Mouse (Mus musculus): ENCODE data around the gene Ralgapa2. TPM values are rescaled to one million over a fixed set of nuclear protein-coding genes. Genes with fewer than 3 reads are reported as not detected.

The Ralgapa2 gene
- 0.01 and 0.13 TPM in 2 replicates for polyA plus RNA-seq (2012)

DNA sequence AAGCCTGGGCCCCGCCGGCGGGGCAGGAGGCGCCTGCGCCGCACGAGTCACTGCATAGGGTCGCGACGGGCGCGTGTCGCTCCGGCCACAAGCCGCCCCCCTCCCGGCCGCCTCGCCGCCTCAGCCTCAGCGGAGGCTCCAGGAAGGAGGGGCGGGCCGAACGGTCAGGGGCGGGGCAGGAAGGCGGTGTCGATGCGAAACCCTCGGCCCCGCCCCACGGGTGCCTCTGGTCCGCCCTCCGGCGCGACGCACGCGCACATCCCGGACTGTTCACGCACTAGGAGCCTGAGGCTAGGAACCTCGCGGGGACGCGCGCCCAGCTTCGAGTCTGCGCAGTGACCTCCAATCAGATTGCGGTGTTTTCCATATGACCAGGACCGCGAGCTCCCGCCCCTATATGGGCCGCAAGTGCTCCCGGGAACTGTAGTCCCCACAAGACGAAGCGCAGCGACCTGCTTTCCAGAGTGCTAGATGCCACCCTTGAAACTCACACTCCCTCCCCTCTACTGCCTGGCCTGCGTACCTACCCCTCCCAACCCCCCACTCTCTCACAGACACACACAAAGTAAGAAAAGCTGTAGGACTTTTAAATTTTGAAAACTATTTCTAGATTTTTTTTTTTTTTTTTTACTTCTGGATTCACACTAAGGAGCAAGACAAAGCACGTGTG, at the start of gene Ralgapa2:
TSS of gene Ralgapa2 (minus strand) at position 434 of the 670 bp plus-strand sequence.
- H3K9me3 ChIP-seq (ENCODE audit: control insufficient read depth, low read length): no peaks in the 10 kb centered on the region
- H3K4me1 ChIP-seq (ENCODE audit: control insufficient read depth): peaks cover 22% of the 10 kb centered on the region
- no peaks in the 10 kb centered on the region for H3K27me3 ChIP-seq (ENCODE audit: control insufficient read depth)
- TF ChIP-seq TAL1 (IDR thresholded peaks at IDR 0.05; ENCODE audit: low read length): no peak
- TF ChIP-seq GATA1 (IDR thresholded peaks at IDR 0.05; ENCODE audit: low read length): no peak
- peak within 1 kb of the TSS; percentile 92 for H3K4me3 ChIP-seq (replicated peaks)
- no peaks in the 10 kb centered on the region for H3K36me3 ChIP-seq (ENCODE audit: control insufficient read depth)

DNA sequence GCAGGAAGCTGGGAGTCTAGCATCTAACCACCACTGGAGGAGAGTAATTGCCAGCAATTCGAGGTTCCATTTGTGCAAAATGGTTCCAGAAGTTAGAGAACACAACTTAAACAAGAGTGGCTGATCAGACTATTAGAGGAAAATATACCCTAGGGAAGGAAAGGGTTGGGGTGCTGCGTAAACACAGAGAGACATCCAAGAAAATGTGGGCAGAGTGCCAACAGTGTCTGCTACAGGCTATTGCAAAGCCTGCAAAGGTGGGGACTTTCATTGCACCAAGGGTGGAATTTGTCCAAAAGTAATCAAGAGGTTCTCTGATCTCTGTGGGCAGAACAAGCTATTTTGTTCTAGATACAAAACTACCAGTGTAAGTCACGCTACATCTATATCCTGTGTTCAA, 49.4 kb upstream of the Ralgapa2 start:
- H3K9me3 ChIP-seq (ENCODE audit: control insufficient read depth, low read length): no peaks in the 10 kb centered on the region
- H3K27me3 ChIP-seq (ENCODE audit: control insufficient read depth): no peaks in the 10 kb centered on the region
- TF ChIP-seq TAL1 (IDR thresholded peaks at IDR 0.05; ENCODE audit: low read length) (no peak), GATA1 (IDR thresholded peaks at IDR 0.05; ENCODE audit: low read length) (no peak)
- no peak overlapping the region for H3K4me3 ChIP-seq (replicated peaks)
- H3K4me1 ChIP-seq (ENCODE audit: control insufficient read depth): no peaks in the 10 kb centered on the region
- H3K36me3 ChIP-seq (ENCODE audit: control insufficient read depth): no peaks in the 10 kb centered on the region

GRCm38 (mm10) chr2:146560633-146561043, 48.5 kb upstream of the Ralgapa2 start:
- TF ChIP-seq GATA1 (IDR thresholded peaks at IDR 0.05; ENCODE audit: low read length) (no peak), TAL1 (IDR thresholded peaks at IDR 0.05; ENCODE audit: low read length) (no peak)
- no peaks in the 10 kb centered on the region for H3K9me3 ChIP-seq (ENCODE audit: control insufficient read depth, low read length)

DNA sequence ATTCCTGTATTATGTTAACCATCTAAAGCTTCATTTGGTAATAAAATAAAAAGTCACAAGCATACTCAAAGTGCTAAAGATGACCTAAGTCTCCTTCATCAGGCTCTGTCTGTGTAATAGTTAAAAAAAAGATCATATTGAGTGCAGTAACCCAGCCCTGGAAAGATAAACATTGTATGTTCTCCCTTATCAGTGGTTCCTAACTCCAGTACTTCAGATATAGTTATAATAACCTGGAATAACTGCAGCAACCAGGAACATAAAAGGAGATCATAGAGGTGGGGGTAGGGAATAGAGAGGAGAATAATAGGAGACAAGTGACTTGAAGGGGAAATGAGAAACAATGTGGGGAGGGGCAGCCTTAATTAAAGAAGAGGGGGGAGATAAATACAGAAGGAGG, 44.0 kb upstream of the Ralgapa2 start:
- TF ChIP-seq GATA1 (IDR thresholded peaks at IDR 0.05; ENCODE audit: low read length) (no peak), TAL1 (IDR thresholded peaks at IDR 0.05; ENCODE audit: low read length) (no peak)
- H3K9me3 ChIP-seq (ENCODE audit: control insufficient read depth, low read length): no peaks in the 10 kb centered on the region
- no peaks in the 10 kb centered on the region for H3K36me3 ChIP-seq (ENCODE audit: control insufficient read depth)
- no peak overlapping the region for H3K4me3 ChIP-seq (replicated peaks)
- no peaks in the 10 kb centered on the region for H3K4me1 ChIP-seq (ENCODE audit: control insufficient read depth)
- no peaks in the 10 kb centered on the region for H3K27me3 ChIP-seq (ENCODE audit: control insufficient read depth)

More at GRCm38 (mm10) chr2:146560633-146561043, 48.5 kb upstream of the Ralgapa2 start:
- Histone ChIP-seq H3K4me1 (ENCODE audit: control insufficient read depth) (no peaks in the 10 kb centered on the region), H3K27me3 (ENCODE audit: control insufficient read depth) (no peaks in the 10 kb centered on the region), H3K4me3 (replicated peaks) (no peak overlapping the region), H3K36me3 (ENCODE audit: control insufficient read depth) (no peaks in the 10 kb centered on the region)

DNA sequence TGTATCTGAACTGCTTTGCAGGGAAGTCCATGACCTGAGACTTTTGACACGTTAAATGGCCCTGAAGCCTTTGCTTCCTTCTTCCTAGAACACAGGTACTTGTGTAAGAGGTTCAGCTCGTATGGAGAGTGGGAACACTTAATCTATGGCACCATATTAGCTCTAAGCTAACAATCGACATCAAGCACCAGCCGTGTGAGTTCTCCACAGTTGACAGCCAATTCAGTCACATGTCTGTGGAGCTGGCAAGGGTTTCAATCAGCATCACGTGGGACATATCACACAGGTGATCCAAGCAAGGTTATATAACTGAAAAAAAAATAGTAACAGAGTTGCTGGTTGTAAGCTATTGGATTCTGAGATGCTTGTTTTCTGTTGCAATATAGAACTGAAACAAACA, 43.2 kb upstream of the Ralgapa2 start:
- H3K4me3 ChIP-seq (replicated peaks): no peak overlapping the region

DNA sequence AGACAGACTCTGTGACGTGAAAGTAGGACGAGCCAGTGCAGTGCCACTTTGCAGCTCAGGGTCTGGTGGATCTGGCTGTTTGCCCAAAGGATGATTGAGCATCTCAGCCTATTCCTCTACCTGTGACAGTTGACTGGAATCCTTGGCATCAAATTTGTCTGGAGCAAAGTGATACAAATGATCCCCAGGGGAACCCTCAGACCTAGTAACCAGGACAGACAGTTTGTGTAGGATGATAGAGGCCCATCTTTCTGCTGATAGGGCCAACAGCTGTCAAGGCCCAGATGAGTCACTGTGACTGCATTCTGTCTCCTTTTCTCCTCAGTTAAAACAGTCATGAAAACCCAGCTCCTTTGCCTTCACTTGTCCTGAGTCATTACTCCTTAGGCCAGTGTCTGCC, 41.6 kb upstream of the Ralgapa2 start:
- Histone ChIP-seq H3K4me3 (replicated peaks) (no peak overlapping the region), H3K9me3 (ENCODE audit: control insufficient read depth, low read length) (no peaks in the 10 kb centered on the region), H3K36me3 (ENCODE audit: control insufficient read depth) (no peaks in the 10 kb centered on the region), H3K4me1 (ENCODE audit: control insufficient read depth) (no peaks in the 10 kb centered on the region), H3K27me3 (ENCODE audit: control insufficient read depth) (no peaks in the 10 kb centered on the region)
- TF ChIP-seq GATA1 (IDR thresholded peaks at IDR 0.05; ENCODE audit: low read length) (no peak), TAL1 (IDR thresholded peaks at IDR 0.05; ENCODE audit: low read length) (no peak)

More for the DNA sequence above, 43.2 kb upstream of the Ralgapa2 start:
- Histone ChIP-seq H3K27me3 (ENCODE audit: control insufficient read depth) (no peaks in the 10 kb centered on the region), H3K36me3 (ENCODE audit: control insufficient read depth) (no peaks in the 10 kb centered on the region), H3K9me3 (ENCODE audit: control insufficient read depth, low read length) (no peaks in the 10 kb centered on the region), H3K4me1 (ENCODE audit: control insufficient read depth) (no peaks in the 10 kb centered on the region)
- TF ChIP-seq GATA1 (IDR thresholded peaks at IDR 0.05; ENCODE audit: low read length) (no peak), TAL1 (IDR thresholded peaks at IDR 0.05; ENCODE audit: low read length) (no peak)

DNA sequence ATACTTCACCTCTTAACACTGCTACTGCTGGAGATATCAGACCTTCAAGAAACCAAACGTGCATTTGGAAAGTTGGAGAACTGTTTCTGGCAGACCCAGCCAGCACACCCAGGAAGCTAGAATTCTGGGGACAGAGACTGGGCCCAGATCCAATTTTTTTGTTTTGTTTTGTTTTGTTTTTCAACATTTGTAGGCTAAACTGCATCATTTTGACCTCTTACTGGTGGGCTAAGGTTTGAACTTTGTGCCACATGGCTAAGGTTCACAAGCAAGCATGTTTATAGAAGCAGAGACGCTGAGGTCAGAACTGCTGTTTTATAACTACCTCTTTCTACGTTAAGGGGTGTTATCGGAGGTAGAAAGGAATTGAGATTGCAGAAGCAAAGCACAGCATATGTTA, 39.7 kb upstream of the Ralgapa2 start:
- Histone ChIP-seq H3K9me3 (ENCODE audit: control insufficient read depth, low read length) (no peaks in the 10 kb centered on the region), H3K27me3 (ENCODE audit: control insufficient read depth) (no peaks in the 10 kb centered on the region), H3K4me1 (ENCODE audit: control insufficient read depth) (no peaks in the 10 kb centered on the region), H3K4me3 (replicated peaks) (no peak overlapping the region), H3K36me3 (ENCODE audit: control insufficient read depth) (no peaks in the 10 kb centered on the region)
- no peak for TF ChIP-seq GATA1 (IDR thresholded peaks at IDR 0.05; ENCODE audit: low read length)
- TF ChIP-seq TAL1 (IDR thresholded peaks at IDR 0.05; ENCODE audit: low read length): no peak

GRCm38 (mm10) chr2:146549111-146549776, 37.1 kb upstream of the Ralgapa2 start:
- Histone ChIP-seq H3K4me3 (replicated peaks) (no peak overlapping the region), H3K9me3 (ENCODE audit: control insufficient read depth, low read length) (no peaks in the 10 kb centered on the region), H3K4me1 (ENCODE audit: control insufficient read depth) (peaks cover 4% of the 10 kb centered on the region), H3K36me3 (ENCODE audit: control insufficient read depth) (no peaks in the 10 kb centered on the region), H3K27me3 (ENCODE audit: control insufficient read depth) (no peaks in the 10 kb centered on the region)
- TF ChIP-seq GATA1 (IDR thresholded peaks at IDR 0.05; ENCODE audit: low read length): no peak
- no peak for TF ChIP-seq TAL1 (IDR thresholded peaks at IDR 0.05; ENCODE audit: low read length)

GRCm38 (mm10) chr2:146544155-146544814, 32.1 kb upstream of the Ralgapa2 start:
- Histone ChIP-seq H3K27me3 (ENCODE audit: control insufficient read depth) (no peaks in the 10 kb centered on the region), H3K4me1 (ENCODE audit: control insufficient read depth) (peaks cover 4% of the 10 kb centered on the region), H3K36me3 (ENCODE audit: control insufficient read depth) (no peaks in the 10 kb centered on the region), H3K9me3 (ENCODE audit: control insufficient read depth, low read length) (peaks cover 7% of the 10 kb centered on the region), H3K4me3 (replicated peaks) (no peak overlapping the region)
- TF ChIP-seq GATA1 (IDR thresholded peaks at IDR 0.05; ENCODE audit: low read length): no peak
- TF ChIP-seq TAL1 (IDR thresholded peaks at IDR 0.05; ENCODE audit: low read length): no peak

Data from erythroblast, embryonic 14.5 days (primary cell).